Mouse (Mus musculus) adrenal gland, adult 2 months (tissue): ENCODE results near the gene Rad51. TPM values are rescaled to one million over a fixed set of nuclear protein-coding genes. Genes with fewer than 3 reads are reported as not detected.

Source experiments
- DNase-seq: peaks from one replicate; pipeline ENCODE4 v3.0.0; 2021
- polyA plus RNA-seq: library from polyadenylated mRNA; depleted of rRNA; stranded (reverse); fragments of >200 nt; gene quantifications from 2 replicates; pipeline ENCODE4 v1.2.3, GENCODE M21; 2012
- total RNA-seq, 2 experiments: library from RNA; stranded (reverse); gene quantifications; 2 replicates each; pipeline ENCODE4 v1.2.3; 2021

Gene Rad51
- total and polyA plus RNA-seq, 3 experiments: 0.76 to 1.3 (median 0.79) TPM

DNA sequence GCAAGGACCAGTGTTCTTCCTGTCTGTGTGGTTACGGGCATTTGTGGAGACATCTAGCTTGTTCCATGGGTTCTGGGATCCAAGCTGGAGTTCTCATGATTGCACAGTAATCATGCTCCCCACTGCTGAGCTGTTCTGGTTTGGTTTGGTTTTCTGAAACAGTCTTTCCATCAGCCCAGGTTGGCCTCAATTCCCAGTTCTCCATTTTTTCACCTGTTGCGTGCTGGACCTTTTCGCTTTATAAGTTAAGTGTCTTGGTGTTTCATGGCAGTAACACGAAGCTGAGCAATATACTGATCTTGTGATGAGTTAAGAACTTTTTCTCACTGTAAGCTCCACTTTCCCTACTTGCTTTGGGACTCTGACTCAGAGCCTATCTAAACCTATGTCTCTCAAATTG is 51.4 kb downstream of the Rad51 start:
- DNase-seq: no peak

DNA sequence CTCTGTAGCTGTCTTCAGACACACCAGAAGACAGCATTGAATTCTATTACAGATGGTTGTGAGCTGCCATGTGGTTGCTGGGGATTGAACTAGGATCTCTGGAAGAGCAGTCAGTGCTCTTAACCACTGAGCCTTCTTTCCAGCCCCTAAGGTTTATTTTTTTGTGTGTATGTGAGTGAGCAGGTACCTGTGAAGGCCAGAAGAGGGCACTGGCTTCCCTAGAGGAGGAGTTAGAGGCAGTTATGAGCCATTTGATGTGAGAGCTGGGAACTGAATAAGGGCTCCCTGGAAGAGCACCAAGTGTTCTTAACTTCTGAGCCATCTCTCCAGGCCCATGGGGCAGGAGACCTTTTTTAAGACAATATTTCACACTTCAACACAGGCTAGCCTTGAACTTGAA is 52.8 kb downstream of the Rad51 start:
- DNase-seq: no peak

DNA sequence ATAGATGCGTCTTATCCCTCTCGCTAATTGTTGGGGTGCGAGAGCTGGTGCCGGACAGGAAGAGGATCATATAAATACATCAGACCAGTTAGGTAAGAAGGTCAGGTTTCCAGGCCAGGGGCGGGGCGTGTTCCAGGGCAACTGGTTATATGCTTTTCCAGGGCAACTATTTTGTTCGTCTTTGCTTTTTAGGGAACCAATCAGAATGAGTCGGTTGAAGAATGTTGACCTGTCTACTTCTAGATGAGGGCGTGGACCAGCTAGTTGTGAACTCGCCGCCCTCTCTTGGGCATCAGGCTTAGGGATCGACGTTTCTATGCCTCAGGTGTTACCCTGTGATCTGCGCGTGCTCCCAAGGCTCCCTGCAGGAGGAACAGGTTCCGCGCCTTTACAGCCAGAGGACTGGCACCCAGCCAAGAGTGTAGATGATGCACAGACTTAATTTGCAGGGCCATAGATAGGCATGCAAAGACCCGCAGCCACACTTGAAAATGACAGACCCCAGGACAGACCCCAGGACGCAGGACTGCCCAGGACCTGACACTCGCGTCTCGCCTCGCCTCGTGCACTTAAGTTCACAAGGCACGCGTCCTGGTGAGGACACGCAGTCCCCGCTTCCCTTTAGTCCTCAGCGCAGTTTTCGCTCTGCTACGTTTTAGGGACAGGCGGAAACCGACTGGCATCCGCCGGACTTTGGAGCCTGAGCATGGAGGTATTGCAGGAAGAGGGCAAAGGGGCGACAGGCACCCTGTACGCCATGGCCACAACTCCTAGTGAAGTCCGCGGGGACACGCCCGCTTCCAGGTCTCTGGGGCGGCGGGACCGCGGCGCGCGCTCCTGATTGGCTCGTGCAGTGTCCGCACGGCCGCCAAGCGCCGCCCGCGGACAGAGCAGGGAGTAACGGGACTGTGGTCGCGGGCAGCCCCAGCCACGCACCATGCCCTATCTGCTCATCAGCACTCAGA is 54.6 kb downstream of the Rad51 start, which contains the start of gene Gchfr:
Gchfr (plus strand) TSS at position 873 of the 965 bp plus-strand sequence.
- peak; percentile 89 for DNase-seq

DNA sequence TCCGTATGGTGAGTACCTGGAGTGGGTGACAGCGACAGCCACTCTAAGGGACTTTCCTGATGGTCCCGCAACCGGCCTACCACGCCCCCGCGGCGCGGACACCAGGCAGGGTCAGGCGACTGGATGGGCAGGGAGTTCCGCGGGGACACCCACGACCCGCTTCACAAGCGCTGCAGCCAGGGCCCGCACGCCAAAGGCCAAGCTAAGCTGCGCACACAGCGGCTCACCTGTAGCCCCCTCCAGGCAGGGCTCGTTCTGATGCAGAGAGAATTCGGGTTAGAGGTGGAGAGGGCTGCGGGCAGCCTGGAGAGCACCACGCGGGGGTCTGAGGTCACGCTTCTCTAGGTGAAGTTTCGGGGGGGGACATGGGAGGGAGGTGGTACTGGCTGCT is 55.3 kb downstream of the Rad51 start:
- no peak for DNase-seq

DNA sequence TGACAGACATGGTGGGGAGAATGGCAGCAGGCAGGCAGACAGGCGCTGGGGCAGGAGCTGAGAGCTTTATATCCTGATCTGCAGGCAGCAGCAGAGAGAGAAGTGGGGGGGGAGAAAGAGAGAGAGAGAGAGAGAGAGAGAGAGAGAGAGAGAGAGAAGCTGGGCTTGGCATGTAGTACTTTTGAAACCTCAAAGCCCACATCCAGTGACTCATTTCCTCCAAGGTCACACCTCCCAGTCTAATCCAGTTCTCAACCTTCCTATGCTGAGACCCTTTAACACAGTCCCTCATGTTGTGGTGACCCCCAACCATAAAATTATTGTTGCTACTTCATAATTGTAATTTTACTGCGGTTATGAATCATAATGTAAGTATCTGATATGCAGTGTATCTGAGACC is 57.7 kb downstream of the Rad51 start:
- DNase-seq: no peak

DNA sequence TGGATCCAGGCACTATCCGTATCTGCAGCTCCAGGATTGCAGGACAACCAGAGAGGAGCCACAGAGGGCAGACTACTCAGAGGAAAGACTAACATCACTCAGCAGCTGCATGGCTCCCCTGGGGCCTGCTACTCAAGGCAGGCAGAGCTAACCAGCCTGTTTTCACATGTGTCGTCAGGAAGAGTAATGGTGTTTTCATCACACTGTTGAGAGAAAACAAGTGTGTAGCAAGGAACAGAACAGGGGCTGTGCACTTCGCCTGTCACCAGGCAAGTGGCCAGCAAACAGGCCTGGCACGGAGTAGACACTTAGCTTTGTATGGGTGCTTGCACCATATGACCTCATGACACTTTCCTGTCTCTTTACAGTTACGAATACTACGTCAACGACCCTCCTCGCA is 59.0 kb downstream of the Rad51 start:
- no peak for DNase-seq

DNA sequence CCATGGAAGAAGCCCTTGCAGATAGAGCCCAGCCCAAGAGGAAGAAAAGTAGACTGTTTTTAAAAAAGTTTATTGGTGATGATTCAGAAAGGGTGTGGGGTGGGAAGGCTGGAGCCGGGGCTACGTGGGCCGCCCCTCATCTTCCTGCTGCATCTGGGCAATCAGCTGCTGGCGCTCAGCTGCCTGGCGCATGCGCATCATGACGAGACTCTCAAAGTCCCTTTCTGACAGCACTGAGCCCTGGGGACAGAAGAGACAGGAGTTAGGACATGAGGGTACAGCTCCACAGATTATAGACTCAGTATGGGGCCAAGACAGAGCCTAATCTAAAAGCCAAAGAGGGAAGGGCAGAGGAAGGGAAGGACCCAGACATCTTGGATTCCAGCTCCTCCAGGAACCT is 59.9 kb downstream of the Rad51 start:
- no peak for DNase-seq

DNA sequence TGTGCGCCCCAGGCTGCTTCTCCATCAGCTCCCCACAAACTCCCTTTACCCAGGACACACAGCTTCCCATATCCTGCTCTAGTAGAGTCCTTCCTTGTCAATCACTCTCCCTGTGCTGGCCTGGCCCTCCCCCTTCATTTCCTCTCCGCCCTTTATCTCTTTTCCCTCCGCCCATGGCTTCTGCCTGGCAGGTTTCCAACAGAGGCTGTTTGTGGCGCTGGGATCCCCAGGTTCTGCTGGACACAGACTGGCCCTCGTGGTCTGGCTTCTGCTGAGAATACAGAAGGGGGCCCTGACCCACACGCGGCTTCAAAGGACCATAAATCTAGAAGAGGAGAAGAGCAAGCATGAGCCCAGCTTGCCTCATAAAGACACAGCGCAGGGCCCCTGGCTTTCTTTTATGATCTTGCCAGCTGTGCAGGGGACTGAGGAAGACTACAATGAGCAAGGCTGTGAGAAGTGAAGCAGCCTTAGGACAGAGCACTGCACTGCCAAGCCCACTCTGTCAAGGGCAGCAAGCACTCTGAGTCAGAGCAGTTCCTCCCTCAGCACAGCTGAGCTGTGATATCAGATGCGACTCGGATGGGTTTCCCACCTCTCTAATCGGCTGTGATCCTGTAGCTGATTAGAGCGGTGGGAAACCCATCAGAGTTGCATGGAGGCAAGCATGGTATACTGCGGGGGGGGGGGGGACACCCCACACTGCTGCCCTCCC is 60.4 kb downstream of the Rad51 start:
- DNase-seq: peak; percentile 86

DNA sequence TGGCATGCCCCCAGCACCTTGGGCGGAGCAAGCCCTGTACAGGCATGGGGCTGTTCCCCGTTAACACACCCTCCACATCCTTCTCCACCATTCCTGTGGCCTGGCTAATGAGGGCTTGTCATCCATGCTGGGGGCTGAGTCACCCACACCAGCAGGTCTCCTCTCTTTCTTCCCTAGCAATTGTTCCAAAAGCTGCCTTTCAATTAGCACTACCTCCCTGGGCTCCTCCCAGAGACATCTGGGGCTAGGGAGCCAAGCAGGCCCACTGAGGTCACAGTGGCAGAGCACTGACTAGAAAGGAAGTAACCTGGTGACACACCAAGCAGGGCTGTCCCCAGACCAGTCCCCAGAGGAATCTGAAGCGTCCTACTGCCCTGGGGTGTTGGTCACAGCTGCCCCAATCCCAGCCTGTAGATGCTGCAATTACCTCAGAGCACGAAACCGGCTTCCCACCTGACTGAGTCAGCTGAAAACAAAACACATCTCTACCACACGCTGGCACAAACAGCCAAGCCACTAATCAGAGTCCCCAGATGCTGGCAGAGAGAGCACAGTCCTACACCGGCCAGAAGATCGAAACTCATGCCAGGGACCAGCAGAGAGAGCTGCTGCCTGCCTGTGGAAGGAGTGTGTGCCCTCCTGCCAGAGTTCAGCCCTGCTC is 61.5 kb downstream of the Rad51 start, which contains the start of gene Gm14137:
Gm14137 (plus strand) TSS at position 519 of the 661 bp plus-strand sequence.
- no peak for DNase-seq

DNA sequence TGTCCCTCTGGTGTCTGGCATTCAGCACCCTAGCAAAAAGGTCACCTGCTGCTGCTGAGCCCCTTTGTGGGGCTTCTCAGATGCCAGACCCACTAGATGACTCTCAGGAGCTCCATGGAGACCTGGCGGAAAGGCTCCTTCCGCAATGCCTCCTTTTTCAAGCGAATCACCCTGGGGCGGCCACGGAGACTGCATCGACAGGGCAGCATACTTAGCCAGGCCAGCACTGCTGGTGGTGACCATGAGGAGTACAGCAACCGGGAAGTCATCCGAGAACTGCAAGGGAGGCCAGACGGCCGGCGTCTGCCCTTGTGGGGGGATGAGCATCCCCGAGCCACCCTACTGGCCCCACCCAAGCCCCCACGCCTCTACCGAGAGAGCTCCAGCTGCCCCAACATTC is 62.3 kb downstream of the Rad51 start:
- DNase-seq: no peak

DNA sequence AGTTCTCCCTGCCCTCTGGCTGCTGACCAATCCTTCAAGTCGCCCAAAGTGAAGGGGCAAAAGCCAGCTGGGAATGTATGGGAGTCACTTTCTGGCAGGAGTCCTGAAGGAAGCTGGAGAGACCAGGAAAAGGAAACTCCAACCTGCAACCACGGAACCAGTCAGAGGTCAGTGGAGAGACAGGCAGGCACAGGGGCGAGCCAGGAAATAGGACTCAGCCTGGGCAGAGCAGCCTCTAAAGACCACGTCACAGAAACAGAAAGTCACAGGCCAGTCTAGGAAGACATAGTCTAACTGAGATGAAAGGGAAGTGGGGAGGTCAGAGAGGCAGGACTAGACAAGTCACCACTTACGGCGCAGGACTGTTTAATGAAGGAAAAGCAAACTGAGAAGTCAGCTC is 63.0 kb downstream of the Rad51 start:
- DNase-seq: no peak

DNA sequence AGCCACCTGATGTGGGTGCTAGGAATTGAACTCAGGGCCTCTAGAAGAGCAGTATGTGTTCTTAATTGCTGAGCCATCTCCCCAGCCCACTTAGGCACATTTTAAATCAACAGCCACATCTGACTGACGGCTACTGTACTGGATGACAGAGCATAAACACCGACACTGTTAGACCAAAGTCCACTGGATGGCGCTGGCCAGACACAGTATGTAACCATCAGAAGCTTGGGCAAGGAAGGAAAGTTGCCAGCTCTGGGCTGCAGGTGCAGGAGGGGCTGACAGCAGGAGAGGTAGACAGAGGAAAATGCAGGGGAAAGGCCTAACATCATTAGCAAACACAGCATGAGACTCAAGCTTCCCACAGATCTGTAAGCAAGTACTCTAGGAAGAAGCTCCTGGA is 64.2 kb downstream of the Rad51 start:
- DNase-seq: no peak

DNA sequence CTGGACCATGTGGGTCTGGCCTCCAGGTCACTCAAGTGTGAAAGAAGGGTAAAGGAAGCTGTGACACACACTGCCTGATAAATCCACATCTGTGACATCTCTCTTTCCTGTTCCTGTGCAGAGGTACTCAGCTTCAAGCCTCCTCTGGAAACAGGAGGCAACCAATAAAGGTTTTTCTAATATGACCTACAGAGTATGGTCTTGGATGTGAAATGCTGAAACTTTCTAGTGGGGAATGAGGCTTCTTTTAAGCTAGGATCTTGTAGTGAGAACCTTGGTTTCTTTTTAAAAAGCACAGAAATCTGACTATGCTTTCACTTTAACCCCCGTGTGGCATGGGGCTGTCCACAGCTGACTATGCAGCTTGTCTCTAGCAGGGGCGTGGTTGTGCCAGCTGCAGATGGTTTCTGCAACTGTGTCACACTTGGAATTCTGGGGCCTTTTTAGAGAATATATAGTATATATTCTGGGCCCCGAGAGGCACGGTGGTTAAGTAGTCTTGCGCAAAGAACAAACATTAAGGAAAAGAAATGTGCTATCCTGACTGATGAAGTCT is 64.9 kb downstream of the Rad51 start:
- DNase-seq: no peak

DNA sequence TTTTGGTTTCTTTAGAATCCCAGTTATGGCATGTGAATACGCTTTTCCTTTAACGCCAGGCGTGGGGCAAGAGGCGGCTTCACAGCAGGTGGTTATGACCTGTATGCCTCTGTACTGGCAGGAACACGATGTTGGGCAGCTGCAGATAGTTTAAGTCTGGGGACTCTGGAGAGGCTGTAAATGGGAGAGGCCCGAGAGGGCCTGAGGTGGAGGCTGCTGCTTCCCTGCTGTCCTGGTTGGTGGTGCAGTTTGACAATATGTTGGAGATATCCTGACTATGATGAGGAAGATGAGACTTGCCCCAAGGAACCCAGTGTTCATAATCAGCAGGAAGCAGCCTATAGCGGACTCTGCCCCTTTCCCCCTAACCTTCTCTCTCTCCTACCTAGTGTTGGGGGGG is 70.3 kb downstream of the Rad51 start:
- DNase-seq: no peak

DNA sequence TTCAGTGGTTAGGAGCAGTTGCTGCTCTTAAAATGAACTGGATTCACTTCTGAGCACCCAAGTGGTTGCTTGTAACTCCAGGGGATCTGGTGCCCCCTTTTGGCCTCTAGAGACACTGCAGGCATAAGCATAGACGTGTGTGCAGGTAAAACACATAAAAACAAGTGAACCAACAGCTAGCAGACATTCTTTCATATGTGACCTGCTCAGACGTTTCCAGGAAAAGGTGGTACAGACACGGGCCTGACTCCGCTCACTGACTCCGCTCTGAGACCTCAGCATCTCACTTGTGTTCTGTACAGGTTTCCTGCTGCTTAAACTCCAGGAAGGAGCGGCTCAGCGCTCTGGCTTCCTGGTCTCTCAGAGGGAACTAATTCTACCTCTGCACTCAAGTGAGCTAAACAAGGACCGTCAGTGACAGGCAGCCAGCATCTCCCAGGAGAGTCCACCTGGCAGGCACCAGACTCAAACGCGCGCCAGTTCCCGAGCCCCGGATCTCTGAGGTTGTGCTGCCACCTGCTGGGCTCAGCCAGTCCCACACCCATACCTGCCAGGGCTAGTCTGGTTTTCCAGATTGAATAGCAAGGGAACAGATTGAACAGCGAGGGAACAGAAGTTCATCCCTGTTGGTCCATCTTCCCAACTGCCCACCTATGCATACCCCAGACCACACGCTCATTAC is 76.6 kb downstream of the Rad51 start:
- DNase-seq: peak; percentile 87

DNA sequence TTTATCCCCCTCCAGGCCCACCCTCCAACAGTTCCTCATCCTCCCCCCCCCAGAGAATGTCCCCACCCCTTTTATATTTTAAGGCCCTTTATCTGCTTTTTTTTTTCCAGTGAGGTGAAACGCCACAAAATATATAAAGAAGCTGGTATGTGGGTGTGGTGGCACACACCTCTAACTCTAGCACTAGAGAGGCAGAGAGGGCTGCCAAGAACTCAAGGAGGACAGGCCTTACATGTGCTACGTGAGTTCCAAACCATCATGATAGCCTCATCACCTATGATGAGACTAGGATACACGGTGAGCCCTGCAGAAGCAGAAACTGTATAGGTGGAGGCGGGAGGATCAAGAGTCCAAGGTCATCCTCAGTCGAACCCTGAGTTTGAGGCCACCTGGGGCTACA is 78.4 kb downstream of the Rad51 start:
- DNase-seq: no peak

DNA sequence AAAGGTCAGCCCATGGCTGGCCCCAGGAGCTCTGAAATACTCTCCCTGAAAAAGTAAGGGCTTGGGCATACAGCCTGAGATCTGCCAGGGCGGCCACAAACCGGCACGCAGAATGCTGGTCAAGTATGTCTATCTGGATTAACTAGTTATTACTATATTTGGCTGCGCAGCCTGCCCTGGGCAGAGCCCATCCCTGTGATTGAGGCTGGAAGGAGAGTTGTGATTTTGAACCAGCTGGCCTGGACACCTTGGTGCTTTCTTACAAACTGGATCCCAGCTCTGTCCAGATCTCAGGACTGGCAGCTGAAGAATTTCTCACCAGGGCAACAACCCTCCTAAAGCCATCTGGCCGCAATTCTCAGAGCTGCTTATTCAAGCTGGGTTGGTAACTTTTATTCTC is 81.5 kb downstream of the Rad51 start:
- DNase-seq: no peak

DNA sequence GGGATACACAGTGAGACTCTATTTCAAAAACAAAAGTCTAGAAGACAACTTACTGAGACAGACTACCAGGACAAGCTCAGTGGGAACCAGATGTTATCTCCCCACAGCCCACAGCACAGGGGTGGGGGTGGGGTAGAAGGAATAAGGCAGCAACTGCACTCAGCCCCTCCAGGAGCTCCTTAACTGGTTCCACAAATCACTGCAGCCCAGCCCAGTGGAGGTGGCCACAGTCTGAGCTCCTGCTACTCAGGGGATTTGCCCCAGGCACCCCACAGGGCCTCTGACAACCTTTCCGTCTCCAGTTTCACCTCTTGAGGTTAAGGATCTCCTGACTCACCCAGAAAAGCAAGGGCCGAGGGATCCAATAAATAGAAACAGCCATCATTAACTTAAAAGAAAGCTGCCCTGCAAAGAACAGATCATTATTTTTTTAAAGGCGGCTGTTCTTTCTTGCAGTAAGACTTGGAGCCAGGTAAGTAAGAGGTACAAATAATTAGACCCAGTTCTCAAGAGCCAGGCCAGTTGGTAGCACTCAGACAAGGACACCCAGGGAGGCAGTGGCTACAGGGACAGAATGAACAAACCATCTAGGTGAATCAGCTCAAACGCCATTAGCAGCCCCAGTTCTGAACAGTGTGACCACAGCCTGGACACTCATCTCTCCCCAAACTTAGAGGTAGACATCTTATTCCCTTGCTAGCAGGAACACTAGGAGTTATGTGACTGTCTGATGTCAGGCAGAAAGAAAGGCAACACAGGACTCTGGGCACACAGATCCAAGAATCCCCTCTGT is 83.9 kb downstream of the Rad51 start:
- DNase-seq: peak; percentile 29
